Mouse (Mus musculus): Measurements from ENCODE around the gene Rbfox2.

Rbfox2 gene

GRCm38 (mm10) chr15:77104349-77105158 lies 202.2 kb downstream of the Rbfox2 start:
- DNase-seq (ENCODE audit: low spot score in 2 of 2): no peak

GRCm38 (mm10) chr15:77102685-77103084 lies 204.1 kb downstream of the Rbfox2 start:
- no peak for DNase-seq (ENCODE audit: low spot score in 2 of 2)

- no peak for DNase-seq (ENCODE audit: low spot score in 2 of 2)
Observed at GRCm38 (mm10) chr15:77099756-77100155, 207.0 kb downstream of the Rbfox2 start.

GRCm38 (mm10) chr15:77097358-77097757 lies 209.4 kb downstream of the Rbfox2 start:
- no peak for DNase-seq (ENCODE audit: low spot score in 2 of 2)

GRCm38 (mm10) chr15:77095216-77095615 lies 211.6 kb downstream of the Rbfox2 start:
- DNase-seq (ENCODE audit: low spot score in 2 of 2): no peak

GRCm38 (mm10) chr15:77094431-77094830 lies 212.4 kb downstream of the Rbfox2 start:
- no peak for DNase-seq (ENCODE audit: low spot score in 2 of 2)

GRCm38 (mm10) chr15:77091394-77091793 lies 215.4 kb downstream of the Rbfox2 start:
- DNase-seq (ENCODE audit: low spot score in 2 of 2): no peak

- no peak for DNase-seq (ENCODE audit: low spot score in 2 of 2)
Observed at GRCm38 (mm10) chr15:77090531-77090930, 216.3 kb downstream of the Rbfox2 start.

- DNase-seq (ENCODE audit: low spot score in 2 of 2): no peak
Observed at GRCm38 (mm10) chr15:77089249-77089648, 217.6 kb downstream of the Rbfox2 start.

- DNase-seq (ENCODE audit: low spot score in 2 of 2): no peak
Observed at GRCm38 (mm10) chr15:77086488-77086887, 220.3 kb downstream of the Rbfox2 start.

GRCm38 (mm10) chr15:77085818-77086217 lies 221.0 kb downstream of the Rbfox2 start:
- no peak for DNase-seq (ENCODE audit: low spot score in 2 of 2)

- DNase-seq (ENCODE audit: low spot score in 2 of 2): no peak
Observed at GRCm38 (mm10) chr15:77081454-77081853, 225.3 kb downstream of the Rbfox2 start.

- no peak for DNase-seq (ENCODE audit: low spot score in 2 of 2)
Observed at GRCm38 (mm10) chr15:77080684-77081254, 226.0 kb downstream of the Rbfox2 start.

- DNase-seq (ENCODE audit: low spot score in 2 of 2): no peak
Observed at GRCm38 (mm10) chr15:77079890-77080361, 226.9 kb downstream of the Rbfox2 start.

GRCm38 (mm10) chr15:77079256-77079822 lies 227.5 kb downstream of the Rbfox2 start:
- no peak for DNase-seq (ENCODE audit: low spot score in 2 of 2)

- no peak for DNase-seq (ENCODE audit: low spot score in 2 of 2)
Observed at GRCm38 (mm10) chr15:77078786-77079185, 228.0 kb downstream of the Rbfox2 start.

- no peak for DNase-seq (ENCODE audit: low spot score in 2 of 2)
Observed at GRCm38 (mm10) chr15:77077906-77078305, 228.9 kb downstream of the Rbfox2 start.

- DNase-seq (ENCODE audit: low spot score in 2 of 2): no peak
Observed at GRCm38 (mm10) chr15:77076523-77076922, 230.3 kb downstream of the Rbfox2 start.

- no peak for DNase-seq (ENCODE audit: low spot score in 2 of 2)
Observed at GRCm38 (mm10) chr15:77072556-77073163, 234.1 kb downstream of the Rbfox2 start.

GRCm38 (mm10) chr15:77071501-77071900 lies 235.3 kb downstream of the Rbfox2 start:
- DNase-seq (ENCODE audit: low spot score in 2 of 2): no peak

GRCm38 (mm10) chr15:77070745-77071268 lies 236.0 kb downstream of the Rbfox2 start:
- DNase-seq (ENCODE audit: low spot score in 2 of 2): no peak

GRCm38 (mm10) chr15:77069019-77069418 lies 237.8 kb downstream of the Rbfox2 start:
- no peak for DNase-seq (ENCODE audit: low spot score in 2 of 2)
